Mouse (Mus musculus) liver, embryonic 14.5 days (tissue): ENCODE results near the gene Ets1. TPM values are rescaled to one million over a fixed set of nuclear protein-coding genes. Genes with fewer than 3 reads are reported as not detected.

ENCODE experiments used
- ATAC-seq: fragments of 200-750 bp; cut with Nextera tagmentation; 2 replicates; pipeline ENCODE4 v1.8.0; 2017; ENCODE audit warnings: moderate number of reproducible peaks, mild to moderate bottlenecking, moderate library complexity; ENCODE audit not compliant: insufficient read depth
- DNase-seq, 3 experiments: peaks; one replicate each; pipeline ENCODE4 v3.0.0-alpha.2; 2012 to 2013; ENCODE audit warnings: low read depth in 3 of 3, low spot score in 3 of 3
- H3K27ac ChIP-seq: fragments of 300-500 bp; sonication (generic); 2 replicates; pipeline ENCODE4 v1.5.1; 2014; ENCODE audit warnings: moderate library complexity, mild to moderate bottlenecking, control low read depth, inconsistent platforms
- H3K27me3 ChIP-seq: fragments of 300-500 bp; sonication (generic); 2 replicates; pipeline ENCODE4 v1.6.1; 2014; ENCODE audit warnings: mild to moderate bottlenecking, low read length, moderate library complexity; ENCODE audit not compliant: control insufficient read depth, insufficient read depth
- H3K36me3 ChIP-seq: fragments of 300-500 bp; sonication (generic); replicated peaks from 2 replicates; pipeline ENCODE4 v1.6.1; 2014; ENCODE audit warnings: low read depth; ENCODE audit not compliant: control insufficient read depth, insufficient read depth
- H3K4me1 ChIP-seq, 2 experiments: fragments of 200-500 bp in 1 of 2; fragments of 300-500 bp in 1 of 2; sonication (generic) in 1 of 2; replicated peaks; 2 replicates each; pipeline ENCODE4 v1.6.1; 2012 to 2014; ENCODE audit warnings: antibody characterized with exemption in 1 of 2, inconsistent platforms in 1 of 2, low read length in 1 of 2; ENCODE audit not compliant: control insufficient read depth in 2 of 2, insufficient read depth in 2 of 2
- H3K4me2 ChIP-seq: fragments of 300-500 bp; sonication (generic); 2 replicates; pipeline ENCODE4 v1.6.1; 2014; ENCODE audit warnings: low read depth, mild to moderate bottlenecking, control low read depth, moderate library complexity
- H3K4me3 ChIP-seq, 2 experiments: fragments of 200-500 bp in 1 of 2; fragments of 300-500 bp in 1 of 2; sonication (generic) in 1 of 2; 2 replicates each; pipeline ENCODE4 v1.5.1; 2012 to 2014; ENCODE audit warnings: low read depth in 2 of 2, low read length in 2 of 2, mild to moderate bottlenecking in 2 of 2, control low read depth in 1 of 2, inconsistent platforms in 1 of 2, moderate library complexity in 1 of 2; ENCODE audit not compliant: insufficient read depth in 1 of 2
- H3K9ac ChIP-seq: fragments of 300-500 bp; sonication (generic); replicated peaks from 2 replicates; pipeline ENCODE4 v1.6.1; 2014; ENCODE audit warnings: mild to moderate bottlenecking, control low read depth, moderate library complexity
- H3K9me3 ChIP-seq: fragments of 300-500 bp; sonication (generic); 2 replicates; pipeline ENCODE4 v1.6.1; 2016; ENCODE audit warnings: low read length, mixed read lengths; ENCODE audit not compliant: control insufficient read depth
- CTCF ChIP-seq: IDR thresholded peaks from 2 replicates; pipeline ENCODE4 v1.5.1; 2016; ENCODE audit warnings: antibody characterized with exemption, low read depth, control low read depth
- EP300 ChIP-seq: IDR thresholded peaks from 2 replicates; pipeline ENCODE4 v1.6.1; 2016; ENCODE audit warnings: antibody characterized with exemption, low read depth
- WGBS: fragments of 180-500 bp; shearing (Covaris S2); extraction: QIAGEN DNeasy Blood & Tissue Kit; methylation state at CpG from one replicate; pipeline ENCODE4 v1.1.7; 2014; ENCODE audit not compliant: insufficient replicate concordance; 5-methylcytosine and 5-hydroxymethylcytosine counted together
- polyA plus RNA-seq, 2 experiments: library from polyadenylated mRNA; depleted of rRNA in 1 of 2; stranded (reverse) in 1 of 2; unstranded in 1 of 2; fragments of >200 nt; fragmentation: Nextera tagmentation in 1 of 2; extraction: Ambion mirVana in 1 of 2; gene quantifications; 2 replicates each; pipeline versions ENCODE4 v1.2.1 to v1.2.3; 2012 to 2014

Gene Ets1
- polyA plus RNA-seq, 2 experiments: 4.4 to 8.0 TPM

- H3K9ac ChIP-seq: no peak overlapping the region
- no peaks in the 10 kb centered on the region for H3K27me3 ChIP-seq
- ATAC-seq (no peak), DNase-seq (no peak)
- H3K4me1 ChIP-seq: no peaks in the 10 kb centered on the region; a peak in 1 of 4 replicates
- no peak overlapping the region for H3K4me3 ChIP-seq
- TF ChIP-seq EP300 (no peak), CTCF (no peak)
- no peaks in the 10 kb centered on the region for H3K9me3 ChIP-seq
- no peak overlapping the region for H3K4me2 ChIP-seq
- no peak overlapping the region for H3K27ac ChIP-seq
- no peaks in the 10 kb centered on the region for H3K36me3 ChIP-seq
- 30% methylated on average over 2 of the region's 2 CpGs for whole genome bisulfite sequencing
Measured at GRCm38 (mm10) chr9:32688351-32688750, 52.3 kb downstream of the Ets1 start.

DNA sequence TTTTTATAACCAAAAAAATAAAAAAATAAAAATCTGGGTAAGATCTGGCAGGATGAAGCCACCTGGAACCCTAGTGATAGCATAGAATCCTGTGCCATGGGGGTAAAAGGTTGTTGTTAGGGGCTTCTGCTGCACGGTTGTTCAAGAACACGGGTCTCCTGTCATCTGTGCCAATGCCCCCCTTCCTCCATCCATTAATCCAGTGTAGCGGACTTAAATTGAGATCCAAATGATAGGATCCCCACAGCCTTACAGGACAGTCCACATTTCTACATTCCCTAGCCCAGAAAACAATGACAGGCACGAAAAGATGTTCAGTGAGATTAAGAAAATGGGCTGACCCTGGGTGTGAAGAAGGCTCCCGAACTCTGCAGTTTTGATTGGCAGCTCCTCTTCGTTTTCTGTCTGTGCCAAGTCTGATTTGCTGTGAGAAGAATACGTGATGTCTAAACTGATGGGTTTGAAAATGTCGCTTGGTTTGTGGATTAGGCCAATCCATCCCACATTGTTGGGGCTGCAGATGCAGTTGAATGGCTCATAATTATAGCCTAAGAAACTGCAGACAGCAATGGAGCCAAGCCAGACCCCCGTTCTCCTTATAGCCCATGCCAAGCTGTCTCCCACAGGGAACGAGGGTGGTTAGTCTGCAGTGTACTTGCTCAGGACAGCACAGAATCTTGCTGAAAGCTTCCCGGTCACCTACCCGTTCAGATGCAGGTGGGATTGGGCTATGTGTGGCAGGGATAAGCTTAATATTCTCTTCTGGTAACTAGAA lies 55.3 kb downstream of the Ets1 start:
- ATAC-seq (no peak), DNase-seq (no peak)
- no peak overlapping the region for H3K9ac ChIP-seq
- no peaks in the 10 kb centered on the region for H3K27me3 ChIP-seq
- no peaks in the 10 kb centered on the region for H3K4me1 ChIP-seq
- no peak overlapping the region for H3K4me2 ChIP-seq
- H3K36me3 ChIP-seq: no peaks in the 10 kb centered on the region
- H3K4me3 ChIP-seq: no peak overlapping the region
- WGBS: 59% methylated on average over 12 of the region's 12 CpGs
- H3K27ac ChIP-seq: no peak overlapping the region
- TF ChIP-seq EP300: no peak
- no peak for TF ChIP-seq CTCF
- no peaks in the 10 kb centered on the region for H3K9me3 ChIP-seq

DNA sequence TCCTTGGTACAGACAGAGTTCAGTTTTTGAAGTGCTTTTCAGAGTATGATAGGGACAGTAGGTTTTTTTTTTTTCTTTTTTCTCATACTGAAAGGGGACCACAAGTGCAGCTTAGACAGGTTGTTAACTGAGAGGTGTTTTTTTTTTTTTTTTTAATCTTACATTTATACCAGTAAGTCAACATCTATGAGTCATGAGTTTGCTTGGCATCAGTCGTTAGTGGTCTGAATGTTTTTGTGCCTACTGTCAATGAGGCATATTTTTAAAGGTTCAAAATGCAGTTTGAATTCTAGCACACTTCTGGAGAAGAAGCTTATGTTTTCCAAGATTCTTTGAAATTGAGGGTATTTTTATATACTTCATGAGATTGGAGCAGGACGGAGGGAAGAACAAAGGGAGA lies 56.9 kb downstream of the Ets1 start:
- Histone ChIP-seq H3K4me3 (no peak overlapping the region), H3K4me2 (no peak overlapping the region), H3K9ac (no peak overlapping the region), H3K27me3 (no peaks in the 10 kb centered on the region; the same call in 1 of the 2 replicates), H3K9me3 (no peaks in the 10 kb centered on the region), H3K27ac (no peak overlapping the region), H3K4me1 (no peaks in the 10 kb centered on the region), H3K36me3 (no peaks in the 10 kb centered on the region)
- DNase-seq (no peak), ATAC-seq (no peak)
- no peak for TF ChIP-seq CTCF
- no peak for TF ChIP-seq EP300
- 47% methylated on average over 2 of the region's 2 CpGs for WGBS

GRCm38 (mm10) chr9:32693411-32693810 lies 57.4 kb downstream of the Ets1 start:
- no peaks in the 10 kb centered on the region; the same call in 1 of the 2 replicates for H3K27me3 ChIP-seq
- H3K9me3 ChIP-seq: no peaks in the 10 kb centered on the region
- no peak for TF ChIP-seq CTCF
- TF ChIP-seq EP300: no peak
- no peak overlapping the region for H3K4me2 ChIP-seq
- no peaks in the 10 kb centered on the region for H3K4me1 ChIP-seq
- H3K4me3 ChIP-seq: no peak overlapping the region
- no peak overlapping the region for H3K9ac ChIP-seq
- DNase-seq: no peak
- no peaks in the 10 kb centered on the region for H3K36me3 ChIP-seq
- no peak overlapping the region for H3K27ac ChIP-seq
- WGBS: 49% methylated on average over 3 of the region's 3 CpGs
- ATAC-seq: no peak

GRCm38 (mm10) chr9:32694111-32694824 lies 58.2 kb downstream of the Ets1 start:
- H3K4me3 ChIP-seq: no peak overlapping the region
- no peak overlapping the region for H3K27ac ChIP-seq
- H3K4me2 ChIP-seq: no peak overlapping the region
- no peaks in the 10 kb centered on the region for H3K36me3 ChIP-seq
- H3K27me3 ChIP-seq: no peaks in the 10 kb centered on the region; the same call in 1 of the 2 replicates
- DNase-seq (no peak), ATAC-seq (no peak)
- H3K9ac ChIP-seq: no peak overlapping the region
- WGBS: 58% methylated on average over 12 of the region's 12 CpGs
- no peaks in the 10 kb centered on the region for H3K9me3 ChIP-seq
- TF ChIP-seq CTCF (no peak), EP300 (no peak)
- no peaks in the 10 kb centered on the region for H3K4me1 ChIP-seq
